Mouse (Mus musculus) midbrain, postnatal 0 days (tissue): ENCODE results near the gene Shc3. TPM values are rescaled to one million over a fixed set of nuclear protein-coding genes. Genes with fewer than 3 reads are reported as not detected.

Experiments used
- ATAC-seq: fragments of 200-750 bp; cut with Nextera tagmentation; 2 replicates; pipeline ENCODE4 v1.8.0; 2017; ENCODE audit warnings: moderate number of reproducible peaks, mild to moderate bottlenecking, moderate TSS enrichment, moderate library complexity; ENCODE audit not compliant: low FRiP score
- DNase-seq: peaks from one replicate; pipeline ENCODE4 v3.0.0-alpha.2; 2015; ENCODE audit warnings: low spot score
- H3K27ac ChIP-seq: fragments of 300-500 bp; sonication (generic); 2 replicates; pipeline ENCODE4 v1.5.1; 2014; ENCODE audit warnings: low read depth, mild to moderate bottlenecking, low read length, mixed read lengths
- H3K27me3 ChIP-seq: fragments of 300-500 bp; sonication (generic); 2 replicates; pipeline ENCODE4 v1.6.1; 2014; ENCODE audit warnings: low read length, control low read depth, mixed read lengths; ENCODE audit not compliant: insufficient read depth
- H3K36me3 ChIP-seq: fragments of 300-500 bp; sonication (generic); 2 replicates; pipeline ENCODE4 v1.6.1; 2014; ENCODE audit warnings: low read length, control low read depth, mixed read lengths; ENCODE audit not compliant: insufficient read depth
- H3K4me1 ChIP-seq: fragments of 300-500 bp; sonication (generic); 2 replicates; pipeline ENCODE4 v1.6.1; 2014; ENCODE audit warnings: mild to moderate bottlenecking, control low read depth, antibody characterized with exemption, low read length, mixed read lengths; ENCODE audit not compliant: insufficient read depth
- H3K4me2 ChIP-seq: fragments of 300-500 bp; sonication (generic); 2 replicates; pipeline ENCODE4 v1.6.1; 2014; ENCODE audit warnings: low read depth, mild to moderate bottlenecking, low read length, mixed read lengths; ENCODE audit not compliant: poor library complexity, severe bottlenecking
- H3K4me3 ChIP-seq: fragments of 300-500 bp; sonication (generic); 2 replicates; pipeline ENCODE4 v1.5.1; 2014; ENCODE audit warnings: low read depth, mild to moderate bottlenecking, low read length, moderate library complexity
- H3K9ac ChIP-seq: fragments of 300-500 bp; sonication (generic); replicated peaks from 2 replicates; pipeline ENCODE4 v1.6.1; 2014; ENCODE audit warnings: mild to moderate bottlenecking, low read length, moderate library complexity, mixed read lengths; ENCODE audit not compliant: poor library complexity, severe bottlenecking
- H3K9me3 ChIP-seq: fragments of 300-500 bp; sonication (generic); 2 replicates; pipeline ENCODE4 v1.6.1; 2016; ENCODE audit warnings: low read length, control low read depth
- CTCF ChIP-seq: IDR thresholded peaks from 2 replicates; pipeline ENCODE4 v1.5.1; 2016; ENCODE audit warnings: antibody characterized with exemption, mild to moderate bottlenecking
- WGBS: fragments of 180-500 bp; shearing (Covaris S2); extraction: QIAGEN DNeasy Blood & Tissue Kit; methylation state at CpG from one replicate; pipeline ENCODE4 v1.1.7; 2014; 5-methylcytosine and 5-hydroxymethylcytosine counted together
- polyA plus RNA-seq: library from polyadenylated mRNA; unstranded; fragments of >200 nt; fragmentation: Nextera tagmentation; extraction: Ambion mirVana; gene quantifications from 2 replicates; pipeline ENCODE4 v1.2.1, GENCODE M21; 2015
- total RNA-seq: library from RNA; depleted of rRNA; stranded (reverse); fragments of >200 nt; gene quantifications from 2 replicates; pipeline ENCODE4 v1.2.3, GENCODE M21; 2014

Gene Shc3
- total and polyA plus RNA-seq, 2 experiments from 2014 or later: 10.4 to 119 TPM

- WGBS: 95% methylated on average over 8 of the region's 8 CpGs
- TF ChIP-seq CTCF: no peak
- Histone ChIP-seq H3K9me3 (0 out of 2 replicates have a peak, but pooled peaks cover 2% of the 10 kb centered on the region), H3K27ac (no peak overlapping the region), H3K36me3 (no peaks in the 10 kb centered on the region), H3K27me3 (no peaks in the 10 kb centered on the region), H3K4me3 (no peak overlapping the region), H3K9ac (no peak overlapping the region), H3K4me1 (no peaks in the 10 kb centered on the region), H3K4me2 (no peak overlapping the region)
- no peak for DNase-seq
- no peak for ATAC-seq
Measured at GRCm38 (mm10) chr13:51539816-51540215, 29.4 kb downstream of the Shc3 start.

GRCm38 (mm10) chr13:51535326-51535725 is 33.9 kb downstream of the Shc3 start:
- Histone ChIP-seq H3K27ac (no peak overlapping the region), H3K4me2 (no peak overlapping the region), H3K4me3 (no peak overlapping the region), H3K9me3 (no peaks in the 10 kb centered on the region), H3K9ac (no peak overlapping the region), H3K4me1 (no peaks in the 10 kb centered on the region), H3K27me3 (no peaks in the 10 kb centered on the region), H3K36me3 (no peaks in the 10 kb centered on the region)
- ATAC-seq: no peak
- 84% methylated on average over 7 of the region's 7 CpGs for WGBS
- DNase-seq: no peak
- TF ChIP-seq CTCF: no peak

GRCm38 (mm10) chr13:51526480-51526879 is 42.7 kb downstream of the Shc3 start:
- Histone ChIP-seq H3K4me2 (no peak overlapping the region), H3K9me3 (no peaks in the 10 kb centered on the region), H3K9ac (no peak overlapping the region), H3K27me3 (no peaks in the 10 kb centered on the region), H3K27ac (no peak overlapping the region), H3K4me1 (no peaks in the 10 kb centered on the region), H3K4me3 (no peak overlapping the region), H3K36me3 (no peaks in the 10 kb centered on the region)
- ATAC-seq (no peak), DNase-seq (peak; percentile 14)
- no peak for TF ChIP-seq CTCF
- WGBS: 60% methylated on average over 7 of the region's 7 CpGs

- 86% methylated on average over 4 of the region's 4 CpGs for WGBS
- no peak for TF ChIP-seq CTCF
- Histone ChIP-seq H3K9ac (no peak overlapping the region), H3K4me1 (no peaks in the 10 kb centered on the region), H3K27me3 (no peaks in the 10 kb centered on the region), H3K36me3 (no peaks in the 10 kb centered on the region), H3K27ac (no peak overlapping the region), H3K9me3 (no peaks in the 10 kb centered on the region), H3K4me3 (no peak overlapping the region), H3K4me2 (no peak overlapping the region)
- DNase-seq: no peak
- ATAC-seq: no peak
Measured at GRCm38 (mm10) chr13:51524316-51524715, 44.9 kb downstream of the Shc3 start.

- no peak for ATAC-seq
- no peak for TF ChIP-seq CTCF
- 95% methylated on average over 10 of the region's 10 CpGs for WGBS
Measured at GRCm38 (mm10) chr13:51523311-51523710, 45.9 kb downstream of the Shc3 start.

GRCm38 (mm10) chr13:51518880-51519279 is 50.3 kb downstream of the Shc3 start:
- H3K27me3 ChIP-seq: no peaks in the 10 kb centered on the region
- no peak for TF ChIP-seq CTCF
- ATAC-seq (no peak), DNase-seq (no peak)
- H3K27ac ChIP-seq: no peak overlapping the region
- 95% methylated on average over 6 of the region's 6 CpGs for WGBS
- H3K36me3 ChIP-seq: no peaks in the 10 kb centered on the region
- H3K4me3 ChIP-seq: no peak overlapping the region
- no peak overlapping the region for H3K4me2 ChIP-seq
- H3K4me1 ChIP-seq: no peaks in the 10 kb centered on the region
- no peaks in the 10 kb centered on the region for H3K9me3 ChIP-seq
- H3K9ac ChIP-seq: no peak overlapping the region

More at GRCm38 (mm10) chr13:51523311-51523710, 45.9 kb downstream of the Shc3 start:
- no peaks in the 10 kb centered on the region for H3K27me3 ChIP-seq
- no peak overlapping the region for H3K27ac ChIP-seq
- no peaks in the 10 kb centered on the region for H3K36me3 ChIP-seq
- no peaks in the 10 kb centered on the region for H3K4me1 ChIP-seq
- H3K9ac ChIP-seq: no peak overlapping the region
- no peaks in the 10 kb centered on the region for H3K9me3 ChIP-seq
- DNase-seq: no peak
- H3K4me2 ChIP-seq: no peak overlapping the region
- H3K4me3 ChIP-seq: no peak overlapping the region
